Mouse (Mus musculus) retina, postnatal 1 day (tissue): Measurements from ENCODE around the gene A630095N17Rik.
"Not testable (repeated sequence)": the region's sequence is repeated elsewhere in the genome, so short reads cannot be mapped to it uniquely, and the experiment has no call there.

Source experiments
- DNase-seq: peaks from one replicate; pipeline ENCODE4 v3.0.0-alpha.2; 2012

The A630095N17Rik gene

GRCm38 (mm10) chr1:75243411-75243810 lies 11.5 kb upstream of the A630095N17Rik start:
- DNase-seq, result no peak

- no peak for DNase-seq
Measured at GRCm38 (mm10) chr1:75239591-75239990, 7.7 kb upstream of the A630095N17Rik start.

GRCm38 (mm10) chr1:75236117-75237050 lies 4.5 kb upstream of the A630095N17Rik start, which contains the start of gene Dnajb2:
Gene Dnajb2 (plus strand): TSS chr1:75236406.
- DNase-seq, result peak; percentile 87

GRCm38 (mm10) chr1:75234606-75235005 lies 2.7 kb upstream of the A630095N17Rik start:
- DNase-seq, result peak; percentile 87

- DNase-seq, result not testable (repeated sequence)
Measured at GRCm38 (mm10) chr1:75232489-75232888, 587 bp upstream of the A630095N17Rik start.

GRCm38 (mm10) chr1:75231224-75231623 lies 678 bp downstream of the A630095N17Rik start:
- no peak for DNase-seq

GRCm38 (mm10) chr1:75230335-75230994 lies 1.4 kb downstream of the A630095N17Rik start:
- DNase-seq, result no peak

- no peak for DNase-seq
Measured at GRCm38 (mm10) chr1:75229158-75229557, 2.7 kb downstream of the A630095N17Rik start.

- no peak for DNase-seq
Measured at GRCm38 (mm10) chr1:75227653-75228052, 4.2 kb downstream of the A630095N17Rik start.

- no peak for DNase-seq
Measured at GRCm38 (mm10) chr1:75226138-75226537, 5.8 kb downstream of the A630095N17Rik start.

GRCm38 (mm10) chr1:75225473-75225872 lies 6.4 kb downstream of the A630095N17Rik start:
- no peak for DNase-seq

GRCm38 (mm10) chr1:75223532-75223931 lies 8.4 kb downstream of the A630095N17Rik start:
- no peak for DNase-seq

GRCm38 (mm10) chr1:75222926-75223325 lies 9.0 kb downstream of the A630095N17Rik start:
- no peak for DNase-seq

- DNase-seq, result no peak
Measured at GRCm38 (mm10) chr1:75221538-75221937, 10.4 kb downstream of the A630095N17Rik start.

- peak; percentile 47 for DNase-seq
Measured at GRCm38 (mm10) chr1:75219531-75219930, 12.4 kb downstream of the A630095N17Rik start, which contains the start of gene Tuba4a. Gene Tuba4a (minus strand): TSS chr1:75219865.

- DNase-seq, result peak; percentile 77
Measured at GRCm38 (mm10) chr1:75219078-75219477, 12.8 kb downstream of the A630095N17Rik start.

- DNase-seq, result peak; percentile 45
Measured at GRCm38 (mm10) chr1:75218227-75219001, 13.5 kb downstream of the A630095N17Rik start.

- DNase-seq, result no peak
Measured at GRCm38 (mm10) chr1:75217893-75218226, 14.0 kb downstream of the A630095N17Rik start.

- peak; percentile 35 for DNase-seq
Measured at GRCm38 (mm10) chr1:75216797-75217585, 14.9 kb downstream of the A630095N17Rik start.

GRCm38 (mm10) chr1:75215785-75216184 lies 16.1 kb downstream of the A630095N17Rik start:
- DNase-seq, result no peak

GRCm38 (mm10) chr1:75214886-75215285 lies 17.0 kb downstream of the A630095N17Rik start:
- DNase-seq, result no peak

GRCm38 (mm10) chr1:75214442-75214841 lies 17.5 kb downstream of the A630095N17Rik start:
- DNase-seq, result no peak
